Mouse (Mus musculus) testis, postnatal 14 days (tissue): ENCODE measurements around the gene Rif1.

Experiments used
- DNase-seq: peaks from one replicate; pipeline ENCODE4 v3.0.0; 2021; ENCODE audit warnings: low spot score

The Rif1 gene

GRCm38 (mm10) chr2:52072491-52073140, at the start of gene Rif1:
Gene Rif1, plus strand, starts transcription at chr2:52072832.
- DNase-seq, result peak; percentile 93

GRCm38 (mm10) chr2:52027061-52027460, 45.6 kb upstream of the Rif1 start:
- no peak for DNase-seq

GRCm38 (mm10) chr2:52029426-52029825, 43.2 kb upstream of the Rif1 start:
- no peak for DNase-seq

DNA sequence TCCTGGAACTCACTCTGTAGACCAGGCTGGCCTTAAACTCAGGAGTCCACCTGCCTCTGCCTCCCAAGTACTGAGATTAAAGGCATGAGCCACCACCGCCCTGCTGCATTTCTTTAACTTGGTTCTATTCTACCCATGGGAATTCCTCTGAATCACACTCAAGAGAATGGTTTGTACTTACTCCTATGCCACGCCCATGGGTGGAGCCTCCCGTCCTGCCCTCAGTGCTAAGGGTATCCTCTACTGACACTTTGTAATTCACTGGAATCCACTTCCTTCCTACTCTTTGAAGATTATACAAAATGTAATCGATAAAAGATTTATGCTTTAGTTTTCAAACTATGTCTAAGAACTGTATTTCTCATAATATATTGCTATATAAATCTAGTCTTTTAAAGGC, 41.1 kb upstream of the Rif1 start:
- DNase-seq, result no peak

DNA sequence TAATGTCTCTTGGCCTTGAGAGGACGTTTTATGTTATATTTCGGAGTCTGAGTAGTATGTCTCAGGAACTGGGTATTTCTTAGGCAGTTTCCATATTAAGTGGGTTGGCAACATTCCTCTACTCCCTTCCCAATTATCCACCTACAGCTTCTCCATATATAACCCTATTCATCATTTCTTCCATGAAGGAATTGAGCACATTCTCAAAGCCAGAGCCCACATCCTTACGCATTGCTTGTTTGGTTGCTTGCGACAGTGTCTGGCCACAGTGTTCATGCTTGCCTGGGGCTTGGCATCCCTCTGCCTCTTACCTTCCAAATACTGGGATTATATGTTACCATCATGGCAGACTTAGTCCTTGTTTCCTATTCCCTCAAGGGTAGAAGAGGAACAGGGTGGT, 38.0 kb upstream of the Rif1 start:
- no peak for DNase-seq

DNA sequence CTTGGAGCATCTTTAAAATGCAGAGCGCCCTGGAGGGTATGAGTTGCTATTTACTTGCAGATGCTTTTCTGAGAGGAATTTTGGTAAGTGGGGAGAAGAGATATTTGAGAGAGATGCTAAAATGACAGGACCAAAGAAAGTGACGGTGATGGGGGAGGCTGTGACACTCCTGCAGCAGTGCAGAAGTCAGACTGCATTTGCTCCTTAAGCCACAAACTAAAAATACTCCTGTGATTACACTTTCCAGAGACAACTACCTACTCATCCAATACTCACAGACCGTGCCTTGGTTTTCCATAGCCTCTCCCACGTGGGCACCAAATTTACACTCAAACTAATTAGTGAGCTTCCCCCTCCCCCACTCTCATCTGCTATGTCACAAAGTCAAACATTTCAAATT, 37.5 kb upstream of the Rif1 start:
- DNase-seq, result no peak

GRCm38 (mm10) chr2:52036929-52037595, 35.6 kb upstream of the Rif1 start:
- DNase-seq, result no peak

GRCm38 (mm10) chr2:52037882-52038281, 34.8 kb upstream of the Rif1 start, which contains the start of gene Tnfaip6:
Gene Tnfaip6, plus strand, starts transcription at chr2:52038009.
- DNase-seq, result peak; percentile 23

DNA sequence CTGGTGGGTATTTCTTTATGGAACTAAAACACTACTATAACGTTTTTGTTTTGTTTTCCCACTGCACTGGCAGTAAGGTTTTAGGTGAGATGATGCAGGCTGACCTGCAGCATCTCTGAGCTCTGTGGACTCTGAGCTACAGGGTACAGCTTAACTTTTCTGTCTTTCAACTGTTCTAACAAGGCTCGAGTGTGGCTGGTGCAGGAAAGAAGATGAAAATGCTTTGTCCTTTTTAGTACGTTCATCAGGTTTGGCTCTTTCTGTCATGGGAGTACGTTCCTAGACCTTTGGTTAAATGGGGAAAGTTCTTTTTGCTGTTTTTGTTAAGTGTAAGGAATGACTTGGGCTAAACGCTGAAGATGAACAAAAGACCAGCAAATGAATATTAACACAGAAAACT, 34.1 kb upstream of the Rif1 start:
- DNase-seq, result no peak

- no peak for DNase-seq
These were observed 33.4 kb upstream of the Rif1 start for GRCm38 (mm10) chr2:52039083-52039801.

DNA sequence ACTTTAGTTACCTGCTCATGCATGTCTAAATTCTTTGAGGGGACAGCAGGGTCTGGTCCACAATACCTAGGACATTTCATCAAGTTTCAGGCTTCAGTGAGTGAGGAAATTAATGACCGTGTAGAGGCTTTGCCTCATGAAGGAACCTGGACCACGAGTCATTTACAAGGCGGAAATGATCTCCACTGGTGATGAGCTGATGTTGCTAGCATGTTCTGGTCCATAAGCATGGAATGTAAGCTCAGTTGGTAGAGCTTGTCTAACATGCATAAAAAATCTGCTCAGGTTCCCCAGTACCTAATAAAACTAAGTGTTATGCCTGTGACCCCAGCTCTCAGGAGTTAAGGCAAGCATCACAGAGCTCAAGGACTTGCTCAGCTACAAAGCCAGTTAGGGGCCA, 30.5 kb upstream of the Rif1 start:
- DNase-seq, result no peak

DNA sequence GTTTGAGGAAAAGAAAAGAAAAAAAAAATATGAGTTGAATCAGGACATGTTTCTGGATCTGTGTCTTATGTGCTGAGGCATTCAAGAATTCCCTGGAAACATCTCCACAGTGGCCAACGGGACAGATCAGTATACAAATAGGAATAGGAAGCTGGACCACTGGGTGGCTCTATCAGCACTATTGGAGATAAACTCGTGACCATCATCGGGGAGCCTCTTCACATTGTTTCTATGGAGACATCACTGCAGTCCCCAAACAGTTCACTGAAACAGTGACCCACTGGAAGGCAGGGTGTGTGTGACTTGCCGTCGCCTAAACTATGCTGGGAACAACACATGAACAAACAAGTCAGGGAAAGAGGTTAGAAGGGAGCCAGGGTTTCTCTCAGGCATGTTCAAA, 29.9 kb upstream of the Rif1 start:
- no peak for DNase-seq

- no peak for DNase-seq
These were observed 29.1 kb upstream of the Rif1 start for GRCm38 (mm10) chr2:52043485-52043884.

- no peak for DNase-seq
These were observed 26.6 kb upstream of the Rif1 start for GRCm38 (mm10) chr2:52046032-52046431.

DNA sequence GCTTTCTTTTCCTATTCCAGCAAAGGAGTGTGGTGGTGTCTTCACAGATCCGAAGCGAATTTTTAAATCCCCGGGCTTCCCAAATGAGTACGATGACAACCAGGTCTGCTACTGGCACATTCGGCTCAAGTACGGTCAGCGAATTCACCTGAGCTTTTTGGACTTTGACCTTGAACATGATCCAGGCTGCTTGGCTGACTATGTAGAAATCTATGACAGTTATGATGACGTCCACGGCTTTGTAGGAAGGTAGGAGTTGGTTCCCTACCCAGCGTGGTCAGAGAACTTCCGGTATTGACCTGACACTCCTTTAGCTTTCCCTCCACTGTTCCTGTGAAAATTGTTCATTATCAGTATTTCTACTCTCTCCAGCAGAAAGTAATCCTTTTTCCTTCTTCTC, 21.8 kb upstream of the Rif1 start:
- DNase-seq, result no peak

DNA sequence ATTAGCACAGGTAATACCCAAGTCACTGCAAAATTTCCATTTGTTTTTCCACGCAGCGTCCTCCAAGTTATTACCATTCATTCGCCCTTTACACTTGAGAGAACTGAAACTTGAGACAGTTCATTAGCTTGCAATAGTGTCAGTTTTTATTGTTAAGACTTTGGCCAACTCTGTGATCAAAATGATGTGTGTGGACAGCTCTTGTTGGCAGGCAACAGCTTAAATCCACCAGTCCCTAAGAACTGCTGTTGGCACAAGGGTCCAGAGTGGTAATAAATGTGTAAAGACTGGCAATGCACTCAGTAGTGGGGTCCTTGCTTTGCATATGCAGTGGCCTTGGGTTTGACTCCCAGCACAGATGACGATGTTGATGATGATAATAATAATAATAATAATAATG, 20.3 kb upstream of the Rif1 start:
- no peak for DNase-seq

- no peak for DNase-seq
These were observed 19.1 kb upstream of the Rif1 start for GRCm38 (mm10) chr2:52053502-52053901.

GRCm38 (mm10) chr2:52055616-52056015, 17.0 kb upstream of the Rif1 start:
- DNase-seq, result no peak

GRCm38 (mm10) chr2:52057099-52057498, 15.5 kb upstream of the Rif1 start:
- DNase-seq, result no peak

GRCm38 (mm10) chr2:52057681-52058080, 15.0 kb upstream of the Rif1 start:
- DNase-seq, result no peak

DNA sequence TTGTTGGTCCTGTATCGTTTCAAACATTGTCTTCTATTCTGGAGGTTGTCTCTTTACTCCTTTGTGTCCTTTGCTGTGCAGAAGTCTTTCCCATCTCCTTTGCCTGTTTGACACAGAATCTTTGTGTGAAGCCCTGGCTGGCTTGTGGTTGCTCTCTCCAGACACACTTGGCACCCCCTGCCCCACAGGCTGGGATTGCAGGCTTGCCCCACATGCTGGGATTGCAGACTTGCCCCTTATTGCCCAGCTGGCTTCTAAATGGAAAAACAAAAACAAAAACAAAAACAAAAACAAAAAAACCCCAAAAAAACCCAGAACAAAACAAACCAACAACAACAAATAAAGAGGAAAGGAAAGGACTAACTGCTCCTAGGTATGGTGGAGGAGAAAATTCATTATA, 4.0 kb upstream of the Rif1 start:
- no peak for DNase-seq

GRCm38 (mm10) chr2:52070816-52071215, 1.8 kb upstream of the Rif1 start:
- no peak for DNase-seq

GRCm38 (mm10) chr2:52071241-52071991, 1.2 kb upstream of the Rif1 start:
- DNase-seq, result peak; percentile 8
